Mouse (Mus musculus) MEL (cell line): ENCODE measurements around the gene Bach2. TPM values are rescaled to one million over a fixed set of nuclear protein-coding genes. Genes with fewer than 3 reads are reported as not detected.

Source experiments
- DNase-seq: peaks from one replicate; pipeline ENCODE4 v3.0.0; 2011; ENCODE audit warnings: low read depth, low spot score
- H3K27ac ChIP-seq: 2 replicates; pipeline ENCODE4 v1.5.1; 2012; ENCODE audit warnings: low read depth, mild to moderate bottlenecking, control low read depth, low read length, moderate library complexity; ENCODE audit not compliant: control insufficient read depth
- H3K27me3 ChIP-seq, 2 experiments: fragments of 150-350 bp in 1 of 2; sonication (generic) in 1 of 2; 2 replicates each; pipeline ENCODE4 v1.6.1; 2012; ENCODE audit warnings: low read length in 2 of 2, mild to moderate bottlenecking in 2 of 2, improper control_type of control experiment in 1 of 2, moderate library complexity in 1 of 2; ENCODE audit not compliant: insufficient read depth in 2 of 2, control insufficient read depth in 1 of 2
- H3K36me3 ChIP-seq, 2 experiments: 2 replicates each; pipeline ENCODE4 v1.6.1; 2012 to 2014; ENCODE audit warnings: low read length in 2 of 2, improper control_type of control experiment in 1 of 2, inconsistent platforms in 1 of 2, mild to moderate bottlenecking in 1 of 2; ENCODE audit not compliant: insufficient read depth in 2 of 2, control insufficient read depth in 1 of 2
- H3K4me1 ChIP-seq, 2 experiments: fragments of 150-350 bp in 1 of 2; sonication (generic) in 1 of 2; 2 replicates each; pipeline ENCODE4 v1.6.1; 2012; ENCODE audit warnings: low read length in 2 of 2, improper control_type of control experiment in 1 of 2, mild to moderate bottlenecking in 1 of 2; ENCODE audit not compliant: insufficient read depth in 2 of 2, control insufficient read depth in 1 of 2
- H3K4me3 ChIP-seq, 2 experiments: fragments of 150-350 bp in 1 of 2; sonication (generic) in 1 of 2; 2 replicates each; pipeline ENCODE4 v1.5.1; 2012; ENCODE audit warnings: low read depth in 2 of 2, low read length in 2 of 2, mild to moderate bottlenecking in 2 of 2, moderate library complexity in 2 of 2, control low read depth in 1 of 2, improper control_type of control experiment in 1 of 2; ENCODE audit not compliant: control insufficient read depth in 1 of 2, insufficient read depth in 1 of 2
- H3K79me2 ChIP-seq: 2 replicates; pipeline ENCODE4 v1.6.1; 2012; ENCODE audit warnings: mild to moderate bottlenecking, low read length, moderate library complexity; ENCODE audit not compliant: control insufficient read depth, poor library complexity, insufficient read depth
- H3K9ac ChIP-seq: 2 replicates; pipeline ENCODE4 v1.6.1; 2012; ENCODE audit warnings: low read depth, mild to moderate bottlenecking, control low read depth, low read length, moderate library complexity; ENCODE audit not compliant: control insufficient read depth, poor library complexity, severe bottlenecking
- H3K9me3 ChIP-seq: fragments of 150-350 bp; sonication (generic); replicated peaks from 2 replicates; pipeline ENCODE4 v1.6.1; 2012; ENCODE audit warnings: mild to moderate bottlenecking, low read length, improper control_type of control experiment, moderate library complexity; ENCODE audit not compliant: insufficient read depth
- BHLHE40 ChIP-seq: IDR thresholded peaks from 2 replicates; pipeline ENCODE4 v1.6.1; 2012; ENCODE audit warnings: low read depth, mild to moderate bottlenecking, inconsistent platforms, low read length, improper control_type of control experiment, borderline replicate concordance
- CHD1 ChIP-seq: IDR thresholded peaks from 2 replicates; pipeline ENCODE4 v1.6.1; 2012; ENCODE audit warnings: low read depth, mild to moderate bottlenecking, inconsistent platforms, low read length, improper control_type of control experiment
- CHD2 ChIP-seq: IDR thresholded peaks from 2 replicates; pipeline ENCODE4 v1.6.1; 2011; ENCODE audit warnings: low read length, improper control_type of control experiment
- CTCF ChIP-seq, 3 experiments: IDR thresholded peaks in 2 of 3; conservative IDR thresholded peaks in 1 of 3; 2 replicates each; pipeline ENCODE4 v1.5.1; 2011 to 2012; ENCODE audit warnings: low read length in 3 of 3, low read depth in 2 of 3, mild to moderate bottlenecking in 2 of 3, improper control_type of control experiment in 1 of 3, inconsistent platforms in 1 of 3, mixed read lengths in 1 of 3, moderate library complexity in 1 of 3; ENCODE audit not compliant: control insufficient read depth in 1 of 3, insufficient read depth in 1 of 3, poor library complexity in 1 of 3, severe bottlenecking in 1 of 3
- E2F4 ChIP-seq: IDR thresholded peaks from 2 replicates; pipeline ENCODE4 v1.6.1; 2011; ENCODE audit warnings: low read depth, low read length, improper control_type of control experiment, borderline replicate concordance
- GATA1 ChIP-seq: IDR thresholded peaks from 2 replicates; pipeline ENCODE4 v1.6.1; 2011; ENCODE audit warnings: low read depth, low read length, improper control_type of control experiment
- KAT2A ChIP-seq: conservative IDR thresholded peaks from 2 replicates; pipeline ENCODE4 v1.6.1; 2012; ENCODE audit warnings: low read depth, low read length, improper control_type of control experiment, inconsistent platforms
- MAFK ChIP-seq: IDR thresholded peaks from 2 replicates; pipeline ENCODE4 v1.6.1; 2011; ENCODE audit warnings: low read depth, mild to moderate bottlenecking, low read length, improper control_type of control experiment, borderline replicate concordance
- MAX ChIP-seq: IDR thresholded peaks from 2 replicates; pipeline ENCODE4 v1.6.1; 2011; ENCODE audit warnings: low read length, improper control_type of control experiment
- MAZ ChIP-seq: IDR thresholded peaks from 2 replicates; pipeline ENCODE4 v1.6.1; 2012; ENCODE audit warnings: low read depth, mild to moderate bottlenecking, inconsistent platforms, low read length, improper control_type of control experiment
- MEF2A ChIP-seq: IDR thresholded peaks from 2 replicates; pipeline ENCODE4 v1.6.1; 2014; ENCODE audit warnings: low read depth, mild to moderate bottlenecking, inconsistent platforms, low read length, improper control_type of control experiment; ENCODE audit not compliant: poor library complexity, insufficient replicate concordance, severe bottlenecking; ENCODE audit errors: extremely low read depth
- MXI1 ChIP-seq: IDR thresholded peaks from 2 replicates; pipeline ENCODE4 v1.6.1; 2011; ENCODE audit warnings: mild to moderate bottlenecking, low read depth, low read length, improper control_type of control experiment
- MYB ChIP-seq: IDR thresholded peaks from 2 replicates; pipeline ENCODE4 v1.6.1; 2011; ENCODE audit warnings: mild to moderate bottlenecking, low read depth, low read length, improper control_type of control experiment
- MYC ChIP-seq: IDR thresholded peaks from 2 replicates; pipeline ENCODE4 v1.6.1; 2011; ENCODE audit warnings: low read depth, mild to moderate bottlenecking, low read length, improper control_type of control experiment, moderate library complexity
- NRF1 ChIP-seq: IDR thresholded peaks from 2 replicates; pipeline ENCODE4 v1.6.1; 2014; ENCODE audit warnings: low read depth, mild to moderate bottlenecking, inconsistent platforms, low read length, improper control_type of control experiment, moderate library complexity; ENCODE audit not compliant: poor library complexity, insufficient read depth, severe bottlenecking
- POLR2AphosphoS2 ChIP-seq: IDR thresholded peaks from 2 replicates; pipeline ENCODE4 v1.6.1; 2011; ENCODE audit warnings: low read length, improper control_type of control experiment
- POLR2AphosphoS5 ChIP-seq: IDR thresholded peaks from 2 replicates; pipeline ENCODE4 v1.6.1; 2012; ENCODE audit warnings: low read depth, borderline replicate concordance, mild to moderate bottlenecking, inconsistent platforms, low read length, moderate library complexity, mixed read lengths
- RAD21 ChIP-seq: IDR thresholded peaks from 2 replicates; pipeline ENCODE4 v1.6.1; 2011; ENCODE audit warnings: mild to moderate bottlenecking, low read depth, low read length, improper control_type of control experiment
- SMC3 ChIP-seq: IDR thresholded peaks from 2 replicates; pipeline ENCODE4 v1.6.1; 2011; ENCODE audit warnings: low read depth, low read length, improper control_type of control experiment
- TAL1 ChIP-seq: IDR thresholded peaks from 2 replicates; pipeline ENCODE4 v1.6.1; 2012; ENCODE audit warnings: mild to moderate bottlenecking, inconsistent platforms, low read length, moderate library complexity, mixed read lengths
- TBP ChIP-seq: IDR thresholded peaks from 2 replicates; pipeline ENCODE4 v1.8.0; 2011; ENCODE audit warnings: low read depth, low read length, improper control_type of control experiment
- TCF12 ChIP-seq: IDR thresholded peaks from 2 replicates; pipeline ENCODE4 v1.6.1; 2014; ENCODE audit warnings: low read depth, mild to moderate bottlenecking, inconsistent platforms, low read length, improper control_type of control experiment, moderate library complexity
- UBTF ChIP-seq: IDR thresholded peaks from 2 replicates; pipeline ENCODE4 v1.6.1; 2012; ENCODE audit warnings: low read depth, mild to moderate bottlenecking, inconsistent platforms, low read length, improper control_type of control experiment, moderate library complexity, borderline replicate concordance; ENCODE audit not compliant: insufficient read depth
- USF1 ChIP-seq: IDR thresholded peaks from 2 replicates; pipeline ENCODE4 v1.6.1; 2014; ENCODE audit warnings: low read depth, mild to moderate bottlenecking, inconsistent platforms, low read length, improper control_type of control experiment, moderate library complexity
- ZC3H11A ChIP-seq: IDR thresholded peaks from 2 replicates; pipeline ENCODE4 v1.6.1; 2012; ENCODE audit warnings: low read depth, mild to moderate bottlenecking, inconsistent platforms, low read length, improper control_type of control experiment
- ZMIZ1 ChIP-seq: IDR thresholded peaks from 2 replicates; pipeline ENCODE4 v1.6.1; 2012; ENCODE audit warnings: low read depth, mild to moderate bottlenecking, inconsistent platforms, low read length, improper control_type of control experiment, moderate library complexity
- polyA plus RNA-seq, 2 experiments: library from polyadenylated mRNA; stranded (reverse) in 1 of 2; unstranded in 1 of 2; fragments of >175 nt in 1 of 2; fragments of >200 nt in 1 of 2; gene quantifications; 2 replicates each; pipeline versions ENCODE4 v1.2.1 to v1.2.4; 2012; ENCODE audit warnings: low replicate concordance in 2 of 2, low read depth in 1 of 2; ENCODE audit not compliant: insufficient read length in 2 of 2, insufficient read depth in 1 of 2, missing spikeins in 1 of 2
- total RNA-seq: library from RNA; depleted of rRNA; stranded (reverse); fragments of 300-350 nt; gene quantifications from 2 replicates; pipeline ENCODE4 v1.2.3, GENCODE M21; 2012

Gene Bach2
- total and polyA plus RNA-seq, 3 experiments, result 0.04 TPM; not detected in 2

GRCm38 (mm10) chr4:32263685-32264038 lies 25.1 kb downstream of the Bach2 start:
- Histone ChIP-seq H3K79me2 (no peaks in the 10 kb centered on the region), H3K4me1 (no peaks in the 10 kb centered on the region), H3K27me3 (peaks cover 0 to 4% of the 10 kb centered on the region in 2 experiments; a peak in 3 of 4 replicates), H3K9me3 (no peaks in the 10 kb centered on the region), H3K4me3 (no peak overlapping the region), H3K36me3 (no peaks in the 10 kb centered on the region), H3K9ac (no peak overlapping the region), H3K27ac (no peak overlapping the region)
- TF ChIP-seq CHD1 (no peak), NRF1 (no peak), MYB (no peak), ZMIZ1 (no peak), E2F4 (no peak), ZC3H11A (no peak), MYC (no peak), SMC3 (no peak), POLR2AphosphoS2 (no peak), TAL1 (no peak), USF1 (no peak), KAT2A (no peak), MAX (no peak), MAFK (no peak), GATA1 (no peak), TBP (no peak), CTCF (IDR thresholded peaks at IDR 0.05 in 2 of 3, conservative IDR thresholded peaks at IDR 0.05 in 1 of 3; ENCODE audit: control insufficient read depth in 1 of 3, insufficient read depth in 1 of 3, low read depth in 2 of 3, low read length in 3 of 3, poor library complexity in 1 of 3, severe bottlenecking in 1 of 3) (no peak)
- no peak for DNase-seq

GRCm38 (mm10) chr4:32264892-32265291 lies 26.3 kb downstream of the Bach2 start:
- Histone ChIP-seq H3K9me3 (no peaks in the 10 kb centered on the region), H3K36me3 (no peaks in the 10 kb centered on the region), H3K79me2 (no peaks in the 10 kb centered on the region), H3K4me3 (no peak overlapping the region), H3K9ac (no peak overlapping the region), H3K27me3 (peaks cover 2 to 6% of the 10 kb centered on the region in 2 experiments; a peak in 3 of 4 replicates), H3K27ac (no peak overlapping the region), H3K4me1 (no peaks in the 10 kb centered on the region)
- no peak for DNase-seq
- TF ChIP-seq UBTF (no peak), MYB (no peak), MEF2A (no peak), POLR2AphosphoS5 (no peak), MXI1 (no peak), TCF12 (no peak), KAT2A (no peak), RAD21 (no peak), SMC3 (no peak), E2F4 (no peak), MAFK (no peak), MAZ (no peak), CHD2 (no peak), BHLHE40 (no peak), ZMIZ1 (no peak), TAL1 (no peak)
